Mouse (Mus musculus): Measurements from ENCODE around the gene Nacc2. TPM values are rescaled to one million over a fixed set of nuclear protein-coding genes. Genes with fewer than 3 reads are reported as not detected.

Nacc2 gene
- polyA plus RNA-seq (2015; fragmentation: Nextera tagmentation; extraction: Ambion mirVana) = 16.8 and 18.8 TPM in 2 replicates

DNA sequence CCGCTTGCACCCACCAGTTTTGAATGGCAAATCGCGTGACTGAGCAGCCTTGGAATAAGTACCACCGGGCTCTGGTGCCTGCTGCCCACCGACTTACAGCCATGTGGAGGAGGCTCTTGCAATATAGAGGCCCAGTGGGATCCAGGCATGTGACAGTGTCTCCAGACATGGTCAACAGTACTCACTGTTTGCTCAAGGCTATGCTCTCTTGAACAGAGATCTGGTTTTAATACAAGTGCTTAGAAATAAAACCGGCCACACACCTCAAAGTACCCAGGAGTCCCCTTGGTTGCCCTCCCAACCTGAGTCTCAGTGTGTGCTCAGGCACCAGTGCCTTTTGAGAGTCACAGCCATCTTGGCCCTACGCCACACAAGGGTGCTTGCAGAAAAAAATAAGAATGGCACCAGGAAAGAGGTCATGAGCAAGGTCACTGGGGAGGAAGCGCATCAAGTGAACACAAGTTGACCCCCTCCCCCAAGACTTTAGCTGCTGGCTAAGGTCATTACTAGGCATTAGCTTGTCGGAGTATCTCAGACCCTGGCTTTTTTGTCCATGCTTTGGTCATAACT, at the start of gene Nacc2:
Gene Nacc2, minus strand, starts transcription at position 142 of the 570 bp plus-strand sequence.
- WGBS = 26% methylated on average over 9 of the region's 9 CpGs

DNA sequence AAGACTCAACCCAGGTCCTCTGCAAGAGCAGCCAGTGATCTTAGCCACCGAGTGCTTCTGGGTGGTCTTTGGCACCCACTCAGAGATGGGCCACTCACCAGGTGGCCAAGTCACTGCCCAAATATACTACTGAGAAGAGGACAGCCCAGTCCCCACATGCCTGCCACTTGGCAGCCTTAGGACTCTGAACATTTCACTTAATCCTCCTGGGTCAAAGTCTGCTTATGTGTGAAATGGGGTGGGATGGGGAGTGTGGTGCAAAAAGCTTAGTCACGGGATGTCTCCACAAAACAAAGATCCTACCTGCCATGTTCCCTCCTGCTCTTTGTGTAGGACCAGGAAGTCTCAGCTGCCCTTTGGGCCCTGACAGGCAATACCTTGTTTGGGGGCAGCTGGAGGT, 49.1 kb upstream of the Nacc2 start:
- no peaks in the 10 kb centered on the region for H3K4me1 ChIP-seq (ENCODE audit: control insufficient read depth, insufficient read depth, low read length)
- H3K36me3 ChIP-seq (ENCODE audit: control insufficient read depth, insufficient read depth, low read length) = no peaks in the 10 kb centered on the region
- H3K27me3 ChIP-seq (ENCODE audit: control insufficient read depth, insufficient read depth, low read length) = no peaks in the 10 kb centered on the region
- no peaks in the 10 kb centered on the region for H3K9me3 ChIP-seq (replicated peaks; ENCODE audit: control insufficient read depth, low read length)
- H3K4me3 ChIP-seq (replicated peaks; ENCODE audit: low read length) = no peak overlapping the region
- H3K4me2 ChIP-seq (ENCODE audit: low read depth, low read length) = no peak overlapping the region
- 71% methylated on average over 2 of the region's 2 CpGs for WGBS
- H3K27ac ChIP-seq (ENCODE audit: low read length) = no peak overlapping the region
- no peak overlapping the region for H3K9ac ChIP-seq (ENCODE audit: low read length)
- ATAC-seq (ENCODE audit: insufficient read depth, low FRiP score) = no peak

More for the DNA sequence above, at the start of gene Nacc2:
- Histone ChIP-seq H3K4me1 (ENCODE audit: control insufficient read depth, insufficient read depth, low read length) (peaks cover 28% of the 10 kb centered on the region), H3K27ac (ENCODE audit: low read length) (peak within 1 kb of the TSS; percentile 28; the same call in 1 of the 2 replicates), H3K27me3 (ENCODE audit: control insufficient read depth, insufficient read depth, low read length) (no peaks in the 10 kb centered on the region), H3K4me3 (replicated peaks; ENCODE audit: low read length) (peak within 1 kb of the TSS; percentile 63), H3K9me3 (replicated peaks; ENCODE audit: control insufficient read depth, low read length) (no peaks in the 10 kb centered on the region), H3K9ac (ENCODE audit: low read length) (peak within 1 kb of the TSS; percentile 85), H3K36me3 (ENCODE audit: control insufficient read depth, insufficient read depth, low read length) (no peaks in the 10 kb centered on the region), H3K4me2 (ENCODE audit: low read depth, low read length) (peak within 1 kb of the TSS; percentile 96)
- no peak for ATAC-seq (ENCODE audit: insufficient read depth, low FRiP score)

DNA sequence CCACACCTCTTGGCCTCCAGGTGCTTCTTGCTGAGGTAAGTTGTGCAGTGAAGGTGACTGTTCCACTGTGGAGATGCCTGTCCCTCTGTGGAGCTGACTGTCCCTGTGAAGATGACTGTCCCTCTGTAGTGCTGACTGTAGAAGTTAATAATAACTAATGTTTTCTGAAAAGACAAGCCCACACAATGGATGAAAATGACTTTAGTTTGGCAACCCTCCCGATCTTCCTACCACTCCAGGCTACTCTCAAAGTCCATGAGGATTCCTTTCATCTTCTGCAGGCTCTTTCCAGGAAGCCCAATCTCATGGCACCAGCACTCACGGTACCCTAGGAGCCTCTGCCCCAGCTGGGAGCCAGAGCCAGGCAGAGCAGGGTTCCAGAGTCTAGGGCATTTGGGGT, 47.4 kb upstream of the Nacc2 start:
- Histone ChIP-seq H3K27me3 (ENCODE audit: control insufficient read depth, insufficient read depth, low read length) (no peaks in the 10 kb centered on the region), H3K4me3 (replicated peaks; ENCODE audit: low read length) (no peak overlapping the region), H3K9me3 (replicated peaks; ENCODE audit: control insufficient read depth, low read length) (no peaks in the 10 kb centered on the region), H3K27ac (ENCODE audit: low read length) (no peak overlapping the region), H3K4me1 (ENCODE audit: control insufficient read depth, insufficient read depth, low read length) (no peaks in the 10 kb centered on the region), H3K9ac (ENCODE audit: low read length) (no peak overlapping the region), H3K36me3 (ENCODE audit: control insufficient read depth, insufficient read depth, low read length) (no peaks in the 10 kb centered on the region), H3K4me2 (ENCODE audit: low read depth, low read length) (no peak overlapping the region)
- 55% methylated on average over 2 of the region's 2 CpGs for WGBS
- ATAC-seq (ENCODE audit: insufficient read depth, low FRiP score) = no peak

DNA sequence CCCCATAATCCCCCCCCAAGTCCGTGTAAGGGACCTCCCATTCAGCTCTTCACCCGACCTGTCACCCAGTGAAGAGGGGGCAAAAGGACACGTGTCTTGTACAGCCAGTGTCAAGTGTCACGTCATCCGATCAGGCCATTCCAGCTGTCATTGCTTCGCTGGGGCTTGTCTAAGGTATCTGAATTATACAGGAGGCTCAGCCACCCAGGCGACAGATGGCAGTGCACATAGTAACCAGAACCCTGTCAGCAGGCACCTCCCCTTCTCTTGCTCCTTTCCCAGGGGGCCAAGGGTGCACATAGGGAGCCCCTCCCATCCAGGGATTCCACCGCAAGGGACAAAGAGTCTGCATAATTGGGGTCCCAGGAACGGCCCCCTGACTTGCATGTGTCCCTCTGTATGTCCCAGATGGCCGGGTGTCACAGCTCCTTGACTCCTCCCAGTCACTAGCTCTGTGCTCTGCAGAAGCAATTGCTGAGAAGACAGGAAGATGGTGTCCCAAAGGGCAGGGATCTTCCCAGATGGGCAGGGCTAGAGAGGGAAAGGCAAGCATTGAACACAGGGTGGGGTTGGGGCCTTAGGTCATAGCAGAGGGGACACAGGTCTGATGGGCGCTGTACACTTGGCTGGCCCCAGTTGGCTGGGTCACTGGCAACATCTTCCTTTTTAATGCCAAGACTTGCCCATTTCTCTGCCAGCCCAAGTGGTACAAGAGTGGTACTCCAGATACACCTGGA, 46.0 kb upstream of the Nacc2 start:
- H3K36me3 ChIP-seq (ENCODE audit: control insufficient read depth, insufficient read depth, low read length) = no peaks in the 10 kb centered on the region
- WGBS = 33% methylated on average over 11 of the region's 11 CpGs
- H3K27me3 ChIP-seq (ENCODE audit: control insufficient read depth, insufficient read depth, low read length) = no peaks in the 10 kb centered on the region
- no peak overlapping the region for H3K9ac ChIP-seq (ENCODE audit: low read length)
- no peak overlapping the region for H3K27ac ChIP-seq (ENCODE audit: low read length)
- H3K4me3 ChIP-seq (replicated peaks; ENCODE audit: low read length) = no peak overlapping the region
- 0 out of 2 replicates have a peak, but pooled peaks have one; percentile 30 for ATAC-seq (ENCODE audit: insufficient read depth, low FRiP score)
- no peaks in the 10 kb centered on the region for H3K4me1 ChIP-seq (ENCODE audit: control insufficient read depth, insufficient read depth, low read length)
- H3K9me3 ChIP-seq (replicated peaks; ENCODE audit: control insufficient read depth, low read length) = no peaks in the 10 kb centered on the region
- H3K4me2 ChIP-seq (ENCODE audit: low read depth, low read length) = no peak overlapping the region

DNA sequence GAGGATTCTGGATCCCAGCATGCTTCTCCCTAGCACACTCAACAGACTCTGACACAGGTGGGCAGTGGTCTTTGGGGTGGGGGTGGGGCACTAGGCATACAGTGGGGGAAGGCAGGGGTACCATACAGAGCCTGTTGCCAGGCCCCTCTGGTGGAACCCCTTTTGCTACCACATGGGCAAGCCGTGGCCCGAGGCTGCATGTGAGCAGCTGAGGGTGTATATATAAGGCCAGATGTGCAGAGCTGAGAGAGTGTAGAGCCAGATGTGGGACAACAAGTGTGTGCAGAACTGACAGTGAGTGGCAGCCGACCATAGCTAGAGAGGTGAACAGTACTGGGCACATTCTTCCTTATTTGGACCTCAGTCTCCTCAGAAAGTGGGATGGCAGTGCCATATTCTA, 43.9 kb upstream of the Nacc2 start:
- Histone ChIP-seq H3K9me3 (replicated peaks; ENCODE audit: control insufficient read depth, low read length) (no peaks in the 10 kb centered on the region), H3K9ac (ENCODE audit: low read length) (no peak overlapping the region), H3K27me3 (ENCODE audit: control insufficient read depth, insufficient read depth, low read length) (no peaks in the 10 kb centered on the region), H3K27ac (ENCODE audit: low read length) (no peak overlapping the region), H3K4me2 (ENCODE audit: low read depth, low read length) (no peak overlapping the region), H3K36me3 (ENCODE audit: control insufficient read depth, insufficient read depth, low read length) (no peaks in the 10 kb centered on the region), H3K4me1 (ENCODE audit: control insufficient read depth, insufficient read depth, low read length) (no peaks in the 10 kb centered on the region), H3K4me3 (replicated peaks; ENCODE audit: low read length) (no peak overlapping the region)
- ATAC-seq (ENCODE audit: insufficient read depth, low FRiP score) = no peak
- WGBS = 73% methylated on average over 3 of the region's 3 CpGs

DNA sequence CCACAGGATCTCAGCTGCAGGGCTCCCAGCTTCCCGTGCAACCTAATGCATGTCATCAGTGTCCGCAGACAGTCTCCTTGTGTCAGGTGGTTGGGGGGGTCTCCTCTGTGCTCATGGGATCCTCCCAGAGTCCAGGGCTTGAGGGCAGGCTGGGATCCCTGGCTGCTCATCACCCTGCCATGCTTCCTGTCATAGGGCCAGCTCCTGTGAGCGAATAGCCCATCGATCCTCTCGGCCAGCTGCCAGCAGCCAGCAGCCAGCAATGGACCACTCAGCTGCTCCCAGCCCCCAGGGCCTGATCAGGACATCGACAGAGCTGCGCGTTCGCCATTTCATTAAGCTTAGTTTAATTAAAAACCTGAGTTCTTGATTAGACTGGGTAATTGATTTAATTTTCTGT, 35.0 kb upstream of the Nacc2 start:
- Histone ChIP-seq H3K27me3 (ENCODE audit: control insufficient read depth, insufficient read depth, low read length) (no peaks in the 10 kb centered on the region), H3K4me2 (ENCODE audit: low read depth, low read length) (no peak overlapping the region), H3K9ac (ENCODE audit: low read length) (no peak overlapping the region), H3K36me3 (ENCODE audit: control insufficient read depth, insufficient read depth, low read length) (no peaks in the 10 kb centered on the region), H3K9me3 (replicated peaks; ENCODE audit: control insufficient read depth, low read length) (no peaks in the 10 kb centered on the region), H3K4me1 (ENCODE audit: control insufficient read depth, insufficient read depth, low read length) (no peaks in the 10 kb centered on the region), H3K27ac (ENCODE audit: low read length) (no peak overlapping the region), H3K4me3 (replicated peaks; ENCODE audit: low read length) (no peak overlapping the region)
- no peak for ATAC-seq (ENCODE audit: insufficient read depth, low FRiP score)
- WGBS = 86% methylated on average over 9 of the region's 9 CpGs

DNA sequence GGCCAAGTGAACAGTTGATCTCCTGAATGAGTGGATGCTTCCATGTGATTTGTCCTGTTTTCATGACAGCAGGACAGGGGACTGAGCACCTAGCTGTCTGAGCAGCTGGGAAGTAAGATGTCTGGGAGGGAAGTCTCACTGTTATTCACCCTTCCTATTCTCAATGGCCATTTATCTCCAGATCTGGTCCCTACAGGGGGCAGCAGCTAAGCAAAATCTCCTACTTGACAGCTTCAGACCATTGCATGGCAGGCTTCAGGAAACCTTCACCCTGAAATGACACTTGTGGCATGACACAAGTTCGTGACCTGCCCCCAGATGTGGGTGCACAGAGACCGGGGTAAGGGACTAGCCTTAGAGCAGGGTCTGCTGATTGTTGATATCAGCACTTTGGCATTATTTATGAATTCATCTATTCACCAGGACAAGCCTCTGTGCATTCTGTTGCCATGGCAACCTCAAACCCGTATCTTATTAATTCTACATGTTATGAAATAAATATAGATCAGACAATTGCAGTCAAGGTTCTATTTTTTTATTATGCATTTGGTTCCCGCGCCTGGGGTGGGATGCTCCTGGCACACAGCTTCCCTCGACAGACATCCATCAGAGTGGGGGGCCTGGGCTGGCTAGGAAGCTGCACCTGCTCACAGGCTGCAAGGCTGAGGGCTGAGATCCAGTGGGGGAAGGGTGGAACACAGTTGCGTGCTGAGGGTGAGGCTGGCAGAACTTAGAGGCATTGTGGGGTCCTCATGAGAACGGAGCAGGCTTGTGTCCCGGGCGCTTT, 33.4 kb upstream of the Nacc2 start:
- Histone ChIP-seq H3K4me3 (replicated peaks; ENCODE audit: low read length) (no peak overlapping the region), H3K27me3 (ENCODE audit: control insufficient read depth, insufficient read depth, low read length) (no peaks in the 10 kb centered on the region), H3K4me2 (ENCODE audit: low read depth, low read length) (no peak overlapping the region), H3K36me3 (ENCODE audit: control insufficient read depth, insufficient read depth, low read length) (no peaks in the 10 kb centered on the region), H3K4me1 (ENCODE audit: control insufficient read depth, insufficient read depth, low read length) (no peaks in the 10 kb centered on the region), H3K9ac (ENCODE audit: low read length) (no peak overlapping the region), H3K9me3 (replicated peaks; ENCODE audit: control insufficient read depth, low read length) (no peaks in the 10 kb centered on the region), H3K27ac (ENCODE audit: low read length) (no peak overlapping the region)
- ATAC-seq (ENCODE audit: insufficient read depth, low FRiP score) = no peak
- WGBS = 58% methylated on average over 10 of the region's 10 CpGs

DNA sequence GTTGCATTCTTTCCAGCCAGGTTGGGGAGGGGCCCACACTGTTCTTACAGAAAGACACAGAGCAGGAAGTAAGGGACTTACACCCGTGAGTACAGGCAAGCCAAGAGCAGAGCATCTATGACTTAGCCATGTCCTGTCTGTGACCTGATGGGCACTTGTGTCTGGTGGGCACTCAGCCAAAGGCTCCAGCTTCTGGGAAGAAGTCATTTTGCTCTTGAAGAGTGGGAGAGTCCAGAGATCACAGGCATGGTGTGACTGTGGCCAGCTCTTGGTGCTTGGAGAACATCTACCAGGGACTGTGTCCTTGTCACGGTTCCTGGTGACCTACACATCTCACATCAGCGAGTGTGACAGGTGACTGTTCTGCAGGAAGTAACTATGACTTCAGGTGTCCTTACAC, 32.7 kb upstream of the Nacc2 start:
- no peak overlapping the region for H3K4me2 ChIP-seq (ENCODE audit: low read depth, low read length)
- no peaks in the 10 kb centered on the region for H3K27me3 ChIP-seq (ENCODE audit: control insufficient read depth, insufficient read depth, low read length)
- H3K9ac ChIP-seq (ENCODE audit: low read length) = no peak overlapping the region
- H3K4me3 ChIP-seq (replicated peaks; ENCODE audit: low read length) = no peak overlapping the region
- H3K27ac ChIP-seq (ENCODE audit: low read length) = no peak overlapping the region
- no peak for ATAC-seq (ENCODE audit: insufficient read depth, low FRiP score)
- no peaks in the 10 kb centered on the region for H3K9me3 ChIP-seq (replicated peaks; ENCODE audit: control insufficient read depth, low read length)
- no peaks in the 10 kb centered on the region for H3K36me3 ChIP-seq (ENCODE audit: control insufficient read depth, insufficient read depth, low read length)
- no peaks in the 10 kb centered on the region for H3K4me1 ChIP-seq (ENCODE audit: control insufficient read depth, insufficient read depth, low read length)
- 48% methylated on average over 3 of the region's 3 CpGs for WGBS

DNA sequence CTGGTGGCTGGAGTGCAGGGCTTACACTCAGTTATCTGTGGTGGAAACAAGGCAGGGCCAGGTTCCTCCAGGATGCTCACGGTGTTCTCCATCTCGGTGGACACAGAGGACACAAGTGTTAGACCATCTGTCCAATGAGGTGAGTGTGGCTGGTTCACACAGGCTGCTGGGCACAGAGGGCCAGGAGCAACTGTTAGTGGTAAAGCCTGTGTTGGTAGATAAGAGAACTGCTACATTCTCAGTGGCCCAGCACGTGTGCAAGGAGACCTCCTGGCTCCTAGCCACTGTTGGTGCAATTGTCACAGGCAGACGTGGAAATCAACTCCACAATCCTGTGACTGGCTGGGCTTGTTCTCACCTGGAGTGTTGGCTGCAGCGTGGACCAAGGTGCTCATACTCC, 31.6 kb upstream of the Nacc2 start:
- ATAC-seq (ENCODE audit: insufficient read depth, low FRiP score) = no peak
- no peak overlapping the region for H3K27ac ChIP-seq (ENCODE audit: low read length)
- 64% methylated on average over 5 of the region's 5 CpGs for WGBS

More for the DNA sequence above, 31.6 kb upstream of the Nacc2 start:
- no peak overlapping the region for H3K4me2 ChIP-seq (ENCODE audit: low read depth, low read length)
- no peak overlapping the region for H3K9ac ChIP-seq (ENCODE audit: low read length)
- H3K4me3 ChIP-seq (replicated peaks; ENCODE audit: low read length) = no peak overlapping the region
- H3K27me3 ChIP-seq (ENCODE audit: control insufficient read depth, insufficient read depth, low read length) = no peaks in the 10 kb centered on the region
- H3K4me1 ChIP-seq (ENCODE audit: control insufficient read depth, insufficient read depth, low read length) = no peaks in the 10 kb centered on the region
- H3K9me3 ChIP-seq (replicated peaks; ENCODE audit: control insufficient read depth, low read length) = no peaks in the 10 kb centered on the region
- H3K36me3 ChIP-seq (ENCODE audit: control insufficient read depth, insufficient read depth, low read length) = no peaks in the 10 kb centered on the region
